Mouse (Mus musculus): ENCODE data around the gene Asb11.

Asb11 gene

DNA sequence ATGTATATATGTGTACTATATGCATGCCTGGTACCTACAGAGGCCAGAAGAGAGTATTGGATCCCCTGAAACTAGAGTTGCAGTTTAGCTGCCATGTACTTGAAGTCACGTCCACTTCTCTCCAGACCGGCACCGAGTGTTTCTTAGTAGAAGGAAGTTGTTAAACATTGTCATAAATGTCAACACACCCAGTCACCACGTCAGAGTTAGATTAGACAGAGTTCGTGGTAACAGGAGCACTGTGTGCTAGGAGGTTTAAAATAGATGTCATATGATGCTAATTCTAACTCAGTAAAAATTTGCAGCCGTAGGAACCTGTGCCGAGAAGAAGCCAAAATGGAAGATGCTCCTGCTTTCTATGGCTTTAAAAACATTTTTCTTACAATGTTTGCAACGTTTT lies at the start of gene Asb11:
Gene Asb11 (plus strand): TSS at position 286 of the 400 bp plus-strand sequence.
- DNase-seq (ENCODE audit: low read depth, low spot score) = no peak

- DNase-seq (ENCODE audit: low read depth, low spot score) = no peak
Observed at GRCm38 (mm10) chrX:164394091-164394490, 42.7 kb upstream of the Asb11 start.

DNA sequence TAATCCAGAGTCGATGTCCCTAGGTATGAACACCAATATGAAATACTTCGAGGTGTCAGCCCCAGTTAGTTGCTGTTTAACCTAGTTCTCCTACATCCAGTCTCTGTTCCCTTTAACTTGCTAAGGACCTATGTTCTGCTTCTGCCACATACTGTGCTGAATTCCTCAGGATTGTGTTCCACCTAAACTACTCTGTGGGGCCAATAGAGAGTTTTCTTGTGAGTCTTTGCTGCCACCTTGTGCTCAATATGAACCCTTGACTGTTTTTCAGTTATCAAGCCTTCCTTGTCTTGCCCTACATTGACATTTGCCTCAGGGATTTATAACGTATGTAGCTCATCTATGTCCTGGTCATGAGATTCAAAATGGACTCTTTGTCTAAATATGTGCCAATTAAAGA lies 38.3 kb upstream of the Asb11 start:
- no peak for DNase-seq (ENCODE audit: low read depth, low spot score)

GRCm38 (mm10) chrX:164405080-164405649 lies 31.6 kb upstream of the Asb11 start:
- no peak for DNase-seq (ENCODE audit: low read depth, low spot score)

GRCm38 (mm10) chrX:164406133-164407022 lies 30.4 kb upstream of the Asb11 start:
- DNase-seq (ENCODE audit: low read depth, low spot score) = no peak

GRCm38 (mm10) chrX:164408301-164408927 lies 28.4 kb upstream of the Asb11 start:
- DNase-seq (ENCODE audit: low read depth, low spot score) = no peak

DNA sequence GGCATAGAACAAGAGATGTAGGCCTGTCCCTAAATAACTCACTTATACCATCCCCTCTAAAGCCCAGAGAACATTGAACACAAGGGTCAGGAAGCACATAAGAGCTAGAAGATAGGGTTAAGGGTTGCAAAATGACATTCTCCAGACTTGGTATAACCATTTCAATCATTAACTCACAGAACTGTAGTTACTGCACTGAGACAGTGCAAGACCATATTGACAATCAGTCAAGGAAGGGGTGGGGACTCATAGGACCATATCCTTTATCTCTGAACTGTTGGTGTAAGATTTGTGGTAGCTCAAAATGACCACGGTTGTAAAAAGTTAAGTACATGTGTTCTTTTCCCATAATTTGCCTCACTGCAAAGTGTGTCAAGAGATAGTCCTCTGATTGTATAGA lies 26.2 kb upstream of the Asb11 start:
- no peak for DNase-seq (ENCODE audit: low read depth, low spot score)

DNA sequence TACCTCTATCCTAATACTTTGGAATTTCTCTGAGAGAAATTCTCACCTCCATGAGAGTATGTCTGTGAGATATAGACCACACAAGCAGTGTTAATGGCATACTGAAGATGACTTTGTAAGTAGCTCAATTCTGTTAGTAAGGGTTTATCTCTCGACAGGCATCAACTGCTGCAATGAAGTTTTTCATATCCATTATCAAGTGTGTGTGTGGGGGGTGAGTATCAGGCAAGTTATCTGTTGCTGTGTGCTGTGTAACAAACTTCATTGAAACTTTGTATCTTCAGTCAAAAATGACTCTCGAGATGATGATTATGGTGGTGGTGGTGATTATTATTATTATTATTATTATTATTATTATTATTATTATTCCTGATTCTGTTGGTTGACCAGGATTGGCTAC lies 20.0 kb upstream of the Asb11 start:
- no peak for DNase-seq (ENCODE audit: low read depth, low spot score)

DNA sequence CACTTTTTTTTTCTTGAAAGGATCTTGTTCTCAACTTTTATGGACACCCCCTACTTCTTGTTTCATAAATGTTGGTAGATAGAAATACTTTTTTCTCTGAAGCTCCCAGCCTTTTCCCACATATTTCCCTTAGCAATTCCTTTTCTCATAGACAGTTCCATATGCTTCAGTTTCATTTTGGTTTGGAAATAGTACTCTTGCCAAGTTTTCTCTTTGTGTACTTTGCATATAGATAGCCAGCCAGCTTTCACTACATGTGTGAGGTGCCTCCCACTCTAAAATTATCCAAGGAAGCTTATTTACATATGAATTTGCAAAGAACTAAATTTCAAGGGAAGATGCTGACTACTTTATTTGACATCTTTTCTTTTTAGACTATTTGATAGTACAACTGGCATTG lies 18.8 kb upstream of the Asb11 start:
- peak; percentile 76 for DNase-seq (ENCODE audit: low read depth, low spot score)

DNA sequence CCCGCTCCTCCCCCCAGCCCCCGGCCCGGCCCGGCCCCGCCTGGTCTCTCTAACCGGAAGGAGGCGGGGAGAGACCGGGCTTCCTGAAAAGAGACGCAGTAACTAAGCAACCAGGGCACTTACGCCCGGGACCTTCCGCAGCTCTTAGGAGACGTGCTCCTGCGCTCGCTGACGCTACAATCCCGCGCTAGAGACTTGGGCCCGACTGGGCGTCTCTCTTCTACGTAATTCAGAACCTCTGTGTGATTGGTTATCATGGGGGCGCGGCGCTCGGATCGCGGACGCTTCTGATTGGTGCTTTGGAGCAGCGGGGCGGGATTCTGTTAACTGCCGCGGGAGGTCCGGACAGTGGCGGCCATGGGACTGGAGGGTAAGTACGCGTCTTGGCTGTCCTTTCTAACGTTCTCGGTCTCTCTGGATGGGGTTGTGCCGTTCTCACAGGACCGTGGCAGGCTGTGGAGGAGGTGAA lies 17.3 kb upstream of the Asb11 start, which contains the start of gene Piga:
Gene Piga (plus strand): TSS at position 317 of the 469 bp plus-strand sequence.
- DNase-seq (ENCODE audit: low read depth, low spot score) = peak; percentile 95

- no peak for DNase-seq (ENCODE audit: low read depth, low spot score)
Observed at GRCm38 (mm10) chrX:164419955-164420354, 16.8 kb upstream of the Asb11 start.

DNA sequence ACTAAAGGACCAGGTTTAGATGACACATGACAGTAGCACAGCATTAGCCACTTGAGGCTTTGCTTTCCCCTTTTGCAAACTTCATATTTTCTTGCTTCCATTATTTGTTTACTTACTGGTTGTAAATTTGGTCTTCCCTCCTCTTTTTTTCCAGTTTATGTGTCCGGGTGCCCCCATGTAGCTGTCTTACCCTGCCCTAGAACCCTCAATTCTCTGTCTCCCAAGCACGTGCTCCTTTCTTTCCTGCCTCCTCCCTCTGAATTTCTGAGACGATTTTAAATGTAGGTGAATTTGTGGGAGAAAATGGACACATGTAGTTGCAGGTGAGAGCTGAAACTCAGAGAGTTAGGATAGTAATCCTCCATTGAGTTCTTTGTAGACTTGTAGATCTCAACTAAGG lies 16.3 kb upstream of the Asb11 start:
- no peak for DNase-seq (ENCODE audit: low read depth, low spot score)

GRCm38 (mm10) chrX:164424821-164425220 lies 12.0 kb upstream of the Asb11 start:
- no peak for DNase-seq (ENCODE audit: low read depth, low spot score)

DNA sequence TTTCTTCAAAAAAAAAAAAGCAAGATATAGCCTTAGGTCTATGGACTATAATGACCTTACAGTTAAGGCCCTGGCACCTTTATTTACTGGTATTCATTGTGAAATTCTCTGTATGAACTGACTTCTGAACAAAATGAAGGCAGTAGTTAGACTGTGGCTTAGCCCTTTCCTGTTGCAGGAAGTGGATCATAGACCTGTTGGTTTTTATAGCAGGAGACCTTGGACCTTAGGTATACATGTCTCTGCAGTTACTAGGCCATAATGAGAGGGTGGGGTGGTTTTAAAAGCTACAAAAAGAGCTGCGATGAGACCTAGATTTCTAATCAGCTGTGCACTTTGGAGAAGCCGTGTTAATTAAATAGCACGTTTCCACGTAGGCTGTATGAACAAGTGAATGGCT lies 9.5 kb upstream of the Asb11 start:
- no peak for DNase-seq (ENCODE audit: low read depth, low spot score)

DNA sequence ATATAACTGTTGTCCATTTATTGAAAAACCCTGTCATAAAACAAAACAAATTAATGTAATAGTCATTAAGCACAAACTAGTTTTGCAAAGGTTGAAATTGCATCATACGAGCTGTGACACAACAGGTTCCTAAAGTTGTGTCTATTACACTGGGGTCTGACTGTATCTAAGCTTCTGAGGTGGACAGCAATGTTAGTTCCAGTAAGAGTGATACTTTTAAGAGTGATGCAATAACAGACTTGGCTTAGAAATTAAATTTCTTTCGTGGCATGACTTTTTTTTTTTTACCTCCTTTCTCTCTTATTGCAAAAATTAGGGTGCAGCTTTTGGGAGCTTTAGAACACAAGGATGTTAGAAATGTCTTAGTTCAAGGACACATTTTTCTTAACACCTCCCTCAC lies 8.6 kb upstream of the Asb11 start:
- no peak for DNase-seq (ENCODE audit: low read depth, low spot score)

DNA sequence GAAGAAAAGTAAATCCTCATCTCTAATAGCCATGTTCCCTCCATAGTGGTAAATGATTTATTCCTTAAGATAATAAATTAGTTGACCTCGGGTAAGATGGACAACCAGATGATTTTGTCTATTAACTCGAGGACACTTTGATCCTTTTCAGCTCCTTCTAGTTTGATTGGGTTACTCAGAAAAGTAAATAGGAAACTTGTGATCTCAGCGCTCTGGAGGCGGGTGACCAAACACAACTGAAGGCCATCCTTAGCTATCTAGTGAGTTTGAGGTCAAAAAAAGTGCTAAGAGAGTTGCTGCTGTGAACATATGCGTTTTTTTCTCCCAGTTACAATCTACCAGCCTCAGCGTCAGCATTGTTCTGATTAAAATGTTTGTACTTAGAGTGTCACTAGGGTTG lies 6.2 kb upstream of the Asb11 start:
- no peak for DNase-seq (ENCODE audit: low read depth, low spot score)

GRCm38 (mm10) chrX:164431133-164431532 lies 5.7 kb upstream of the Asb11 start:
- DNase-seq (ENCODE audit: low read depth, low spot score) = no peak

DNA sequence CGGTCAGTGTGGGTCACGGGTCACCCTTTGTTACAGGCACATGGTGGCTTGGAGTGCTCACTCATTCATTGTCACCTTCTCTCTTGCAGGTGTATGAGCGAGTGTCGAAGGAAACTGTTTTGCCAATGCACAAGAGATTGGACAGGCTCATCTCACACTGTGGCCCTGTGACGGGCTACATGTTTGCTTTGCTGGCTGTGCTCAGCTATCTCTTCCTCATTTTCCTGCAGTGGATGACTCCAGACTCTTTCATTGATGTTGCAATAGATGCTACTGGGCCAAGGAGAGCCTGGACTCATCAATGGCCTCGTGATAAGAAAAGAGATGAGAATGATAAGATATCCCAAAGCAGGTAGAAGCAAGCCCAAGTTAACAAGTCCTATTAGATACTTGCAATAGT lies 5.3 kb upstream of the Asb11 start:
- DNase-seq (ENCODE audit: low read depth, low spot score) = no peak

DNA sequence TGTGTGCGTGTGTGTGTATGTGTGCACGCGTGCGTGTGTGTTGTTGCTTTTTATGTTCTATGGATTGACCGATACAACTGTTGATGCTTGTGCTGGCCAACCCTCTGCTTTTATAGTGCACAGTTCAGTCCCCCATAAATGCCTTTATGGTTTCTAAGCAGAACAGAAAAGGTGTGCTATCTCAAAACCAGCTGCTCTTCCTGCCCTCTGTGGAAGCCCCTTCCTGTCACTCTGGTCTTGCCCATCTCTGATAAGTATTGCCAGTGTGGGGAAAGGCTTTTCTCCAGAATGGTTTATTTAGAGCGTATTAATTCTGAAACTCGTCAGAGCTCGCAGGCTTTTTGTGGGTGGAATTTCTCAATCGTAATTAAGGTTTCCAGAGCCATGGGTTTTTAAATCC lies 4.1 kb upstream of the Asb11 start:
- no peak for DNase-seq (ENCODE audit: low read depth, low spot score)

DNA sequence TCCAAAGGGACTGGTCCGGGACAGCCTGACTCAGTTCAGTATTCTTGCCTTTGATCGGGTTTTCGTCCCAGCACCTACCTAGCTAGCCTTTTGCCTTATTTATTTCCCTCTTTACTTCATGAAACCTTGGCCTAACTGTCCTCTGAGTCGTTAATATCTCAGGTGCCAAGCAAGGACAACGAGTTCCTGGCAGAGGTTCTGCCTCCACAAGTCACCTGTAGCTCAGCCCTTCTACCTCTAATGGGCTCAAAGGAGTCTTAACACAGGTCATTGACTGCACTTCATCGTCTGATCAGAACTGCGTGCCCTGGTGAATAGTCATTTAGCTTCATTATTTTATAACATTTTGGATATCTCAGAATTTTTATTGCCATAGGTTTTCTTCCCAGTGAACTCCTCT lies 2.7 kb downstream of the Asb11 start:
- no peak for DNase-seq (ENCODE audit: low read depth, low spot score)

DNA sequence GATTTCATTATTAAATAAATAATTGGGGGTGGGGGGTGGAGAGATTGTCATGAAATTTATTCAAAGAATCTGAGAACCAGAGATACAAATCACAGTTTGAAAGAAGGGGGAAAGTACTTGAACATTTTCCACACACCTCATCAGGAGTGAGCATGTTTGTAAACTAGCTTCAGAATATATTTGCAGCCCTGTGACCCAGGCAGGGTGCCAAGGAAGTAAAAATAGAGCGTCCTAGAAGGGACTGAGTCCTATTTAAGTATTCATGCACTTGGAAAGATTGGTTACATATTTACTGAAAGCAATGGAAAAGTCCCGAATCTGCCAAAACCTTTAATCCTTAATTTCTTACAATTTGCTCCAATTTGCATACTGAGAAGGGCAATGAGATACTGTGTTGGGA lies 3.3 kb downstream of the Asb11 start:
- DNase-seq (ENCODE audit: low read depth, low spot score) = no peak

DNA sequence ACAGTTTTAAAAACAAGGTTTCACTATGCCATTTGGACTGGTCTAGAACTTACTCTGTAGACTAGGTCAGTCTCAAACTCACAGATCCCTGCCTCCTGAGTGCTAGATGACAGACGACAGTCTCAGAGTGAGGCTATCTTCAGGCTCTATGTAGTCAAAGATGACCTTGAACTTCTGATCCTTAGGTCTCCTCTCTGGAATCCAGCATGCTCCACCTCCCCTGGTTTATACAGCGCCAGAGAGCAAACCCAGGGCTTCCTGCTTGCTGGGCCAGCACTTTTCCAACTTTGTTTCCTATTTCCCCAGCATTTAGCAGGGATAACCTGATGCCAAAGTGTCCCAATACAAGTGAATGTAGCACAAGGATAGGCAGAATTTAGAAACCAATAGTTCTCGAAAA lies 3.9 kb downstream of the Asb11 start:
- DNase-seq (ENCODE audit: low read depth, low spot score) = no peak

- DNase-seq (ENCODE audit: low read depth, low spot score) = no peak
Observed at GRCm38 (mm10) chrX:164441306-164441705, 4.5 kb downstream of the Asb11 start.

Measured in telencephalon, adult 2 months (tissue).